Mouse (Mus musculus) lung, embryonic 15.5 days (tissue): ENCODE data around the gene Snx18. TPM values are rescaled to one million over a fixed set of nuclear protein-coding genes. Genes with fewer than 3 reads are reported as not detected.

Experiments
- ATAC-seq: fragments of 200-750 bp; cut with Nextera tagmentation; 2 replicates; pipeline ENCODE4 v1.8.0; 2017; ENCODE audit warnings: moderate number of reproducible peaks, borderline replicate concordance; ENCODE audit not compliant: low FRiP score, low TSS enrichment; ENCODE audit errors: extremely low read depth
- H3K27ac ChIP-seq: fragments of 300-500 bp; sonication (generic); 2 replicates; pipeline ENCODE4 v1.5.1; 2015; ENCODE audit warnings: moderate library complexity, mild to moderate bottlenecking, inconsistent platforms
- H3K27me3 ChIP-seq: fragments of 300-500 bp; sonication (generic); 2 replicates; pipeline ENCODE4 v1.6.1; 2015; ENCODE audit warnings: inconsistent platforms
- H3K36me3 ChIP-seq: fragments of 300-500 bp; sonication (generic); 2 replicates; pipeline ENCODE4 v1.6.1; 2015; ENCODE audit warnings: inconsistent platforms
- H3K4me1 ChIP-seq: fragments of 300-500 bp; sonication (generic); 2 replicates; pipeline ENCODE4 v1.6.1; 2015; ENCODE audit warnings: inconsistent platforms
- H3K4me2 ChIP-seq: fragments of 300-500 bp; sonication (generic); 2 replicates; pipeline ENCODE4 v1.6.1; 2015; ENCODE audit warnings: inconsistent platforms, mild to moderate bottlenecking, moderate library complexity
- H3K4me3 ChIP-seq: fragments of 300-500 bp; sonication (generic); 2 replicates; pipeline ENCODE4 v1.5.1; 2015; ENCODE audit warnings: mild to moderate bottlenecking, inconsistent platforms
- H3K9ac ChIP-seq: fragments of 300-500 bp; sonication (generic); 2 replicates; pipeline ENCODE4 v1.6.1; 2015; ENCODE audit warnings: inconsistent platforms
- H3K9me3 ChIP-seq: fragments of 300-500 bp; sonication (generic); 2 replicates; pipeline ENCODE4 v1.6.1; 2016; ENCODE audit warnings: inconsistent platforms
- WGBS: fragments of 180-500 bp; shearing (Covaris S2); methylation state at CpG from one replicate; pipeline ENCODE4 v1.1.7; 2015; 5-methylcytosine and 5-hydroxymethylcytosine counted together
- polyA plus RNA-seq: library from polyadenylated mRNA; unstranded; fragments of >200 nt; fragmentation: Nextera tagmentation; extraction: Ambion mirVana; gene quantifications from 2 replicates; pipeline ENCODE4 v1.2.1, GENCODE M21; 2015

Gene Snx18
- polyA plus RNA-seq, 1 experiment from 2014 or later, result 20.4 TPM

GRCm38 (mm10) chr13:113592703-113593200 is 25.6 kb downstream of the Snx18 start:
- H3K9me3 ChIP-seq, result no peaks in the 10 kb centered on the region
- H3K4me2 ChIP-seq, result no peak overlapping the region
- no peak overlapping the region for H3K9ac ChIP-seq
- no peak for ATAC-seq
- WGBS, result 60% methylated on average over 13 of the region's 13 CpGs
- no peaks in the 10 kb centered on the region for H3K27me3 ChIP-seq
- H3K4me1 ChIP-seq, result peaks cover 32% of the 10 kb centered on the region
- H3K27ac ChIP-seq, result no peak overlapping the region
- H3K4me3 ChIP-seq, result no peak overlapping the region
- H3K36me3 ChIP-seq, result peaks cover 20% of the 10 kb centered on the region; the same call in 1 of the 2 replicates

GRCm38 (mm10) chr13:113591336-113591735 is 27.0 kb downstream of the Snx18 start:
- no peak overlapping the region for H3K9ac ChIP-seq
- ATAC-seq, result no peak
- WGBS, result 65% methylated on average over 11 of the region's 11 CpGs
- no peak overlapping the region for H3K4me3 ChIP-seq
- H3K36me3 ChIP-seq, result peaks cover 20% of the 10 kb centered on the region; the same call in 1 of the 2 replicates
- H3K4me1 ChIP-seq, result peaks cover 26% of the 10 kb centered on the region
- no peaks in the 10 kb centered on the region; the same call in 1 of the 2 replicates for H3K27me3 ChIP-seq
- H3K4me2 ChIP-seq, result no peak overlapping the region
- H3K9me3 ChIP-seq, result no peaks in the 10 kb centered on the region
- H3K27ac ChIP-seq, result no peak overlapping the region

DNA sequence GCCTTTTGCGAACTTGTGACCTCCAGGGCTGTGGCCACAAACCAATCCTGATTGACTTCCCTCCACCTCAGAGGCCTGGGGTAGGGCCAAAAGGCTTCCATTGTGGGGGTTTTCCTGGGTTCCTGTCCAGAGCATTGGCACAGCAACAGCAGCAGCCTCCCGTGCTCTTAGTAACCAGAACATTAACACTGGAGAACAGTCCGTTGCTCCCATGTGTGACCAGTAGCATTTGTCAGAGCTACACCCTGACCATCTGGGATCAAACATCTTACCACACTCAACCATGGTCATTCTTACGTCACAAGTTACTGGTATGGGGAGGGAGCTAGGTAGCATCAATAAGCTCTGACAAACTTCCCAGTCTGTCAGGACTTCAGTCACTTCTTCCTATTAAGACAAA is 28.1 kb downstream of the Snx18 start:
- H3K4me2 ChIP-seq, result no peak overlapping the region
- no peaks in the 10 kb centered on the region for H3K9me3 ChIP-seq
- no peak overlapping the region for H3K27ac ChIP-seq
- 88% methylated on average over 4 of the region's 4 CpGs for WGBS
- H3K9ac ChIP-seq, result no peak overlapping the region
- H3K36me3 ChIP-seq, result peaks cover 20% of the 10 kb centered on the region; the same call in 1 of the 2 replicates
- H3K27me3 ChIP-seq, result no peaks in the 10 kb centered on the region; the same call in 1 of the 2 replicates
- peaks cover 15% of the 10 kb centered on the region for H3K4me1 ChIP-seq
- no peak for ATAC-seq
- H3K4me3 ChIP-seq, result no peak overlapping the region

DNA sequence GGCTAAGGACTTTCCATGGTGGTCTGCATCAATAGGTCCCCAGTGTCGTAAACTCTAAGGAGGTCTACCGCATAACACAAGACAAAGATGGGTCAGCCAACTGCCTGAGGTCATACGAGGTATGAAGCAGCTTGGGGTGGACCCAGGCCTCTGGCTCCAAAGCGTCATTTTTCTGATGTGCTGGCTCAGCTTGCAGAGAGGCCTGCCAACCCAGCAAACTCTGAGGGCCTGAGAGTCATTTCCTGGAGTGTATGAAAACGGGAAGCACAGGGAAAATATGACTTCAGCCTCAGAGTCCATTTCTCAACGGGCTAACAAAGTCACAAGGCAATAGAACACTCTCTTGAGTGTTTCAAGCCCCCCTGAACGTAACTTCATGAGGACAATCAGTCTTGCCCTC is 28.9 kb downstream of the Snx18 start:
- Histone ChIP-seq H3K9ac (no peak overlapping the region), H3K9me3 (no peaks in the 10 kb centered on the region), H3K4me3 (no peak overlapping the region), H3K4me1 (peaks cover 14% of the 10 kb centered on the region; the same call in 1 of the 2 replicates), H3K27ac (no peak overlapping the region), H3K27me3 (no peaks in the 10 kb centered on the region; the same call in 1 of the 2 replicates), H3K36me3 (peaks cover 20% of the 10 kb centered on the region; the same call in 1 of the 2 replicates), H3K4me2 (no peak overlapping the region)
- WGBS, result 45% methylated on average over 7 of the region's 7 CpGs
- peak; percentile 65; the same call in 1 of the 2 replicates for ATAC-seq

- WGBS, result 29% methylated on average over 15 of the region's 15 CpGs
- H3K9me3 ChIP-seq, result no peaks in the 10 kb centered on the region
- no peak overlapping the region for H3K9ac ChIP-seq
- no peak overlapping the region for H3K4me3 ChIP-seq
- peaks cover 14% of the 10 kb centered on the region; the same call in 1 of the 2 replicates for H3K4me1 ChIP-seq
- ATAC-seq, result peak; percentile 43; the same call in 1 of the 2 replicates
- 0 out of 2 replicates have a peak, but pooled peaks cover 7% of the 10 kb centered on the region for H3K36me3 ChIP-seq
- H3K27me3 ChIP-seq, result no peaks in the 10 kb centered on the region; the same call in 1 of the 2 replicates
- no peak overlapping the region for H3K27ac ChIP-seq
- no peak overlapping the region for H3K4me2 ChIP-seq
These were observed 31.0 kb downstream of the Snx18 start for GRCm38 (mm10) chr13:113587200-113587936.

DNA sequence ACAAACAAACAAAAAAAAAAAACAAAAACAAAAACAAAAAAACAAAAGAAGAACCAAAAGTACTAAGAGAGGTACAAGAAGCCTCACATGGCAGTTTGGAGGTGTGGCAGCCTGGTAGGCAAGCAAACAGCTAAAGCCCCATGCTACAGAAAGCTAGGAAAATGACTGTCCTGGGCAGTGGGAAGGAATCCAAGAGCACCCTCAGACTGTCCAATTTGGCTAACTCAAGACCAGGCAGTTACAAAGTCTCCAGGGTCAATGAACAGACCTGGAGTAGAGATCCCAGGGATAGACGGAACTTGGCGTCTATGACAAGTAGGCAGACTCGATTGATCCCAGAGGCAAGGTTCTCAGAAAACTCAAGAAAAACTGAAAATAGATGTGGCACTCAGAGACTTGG is 32.8 kb downstream of the Snx18 start:
- no peak for ATAC-seq
- 87% methylated on average over 3 of the region's 3 CpGs for WGBS

GRCm38 (mm10) chr13:113584431-113584830 is 33.9 kb downstream of the Snx18 start:
- WGBS, result 66% methylated on average over 6 of the region's 6 CpGs
- Histone ChIP-seq H3K4me2 (no peak overlapping the region), H3K27ac (no peak overlapping the region), H3K9me3 (no peaks in the 10 kb centered on the region), H3K4me1 (peaks cover 11% of the 10 kb centered on the region; the same call in 1 of the 2 replicates), H3K27me3 (no peaks in the 10 kb centered on the region; the same call in 1 of the 2 replicates), H3K9ac (no peak overlapping the region), H3K4me3 (no peak overlapping the region), H3K36me3 (no peaks in the 10 kb centered on the region)
- ATAC-seq, result no peak

More for the DNA sequence above, 32.8 kb downstream of the Snx18 start:
- H3K4me1 ChIP-seq, result peaks cover 12% of the 10 kb centered on the region; the same call in 1 of the 2 replicates
- no peak overlapping the region for H3K27ac ChIP-seq
- H3K4me3 ChIP-seq, result no peak overlapping the region
- H3K27me3 ChIP-seq, result no peaks in the 10 kb centered on the region; the same call in 1 of the 2 replicates
- no peak overlapping the region for H3K4me2 ChIP-seq
- no peak overlapping the region for H3K9ac ChIP-seq
- 0 out of 2 replicates have a peak, but pooled peaks cover under 1% of the 10 kb centered on the region for H3K36me3 ChIP-seq
- H3K9me3 ChIP-seq, result no peaks in the 10 kb centered on the region

- peaks cover 11% of the 10 kb centered on the region; the same call in 1 of the 2 replicates for H3K4me1 ChIP-seq
- no peaks in the 10 kb centered on the region for H3K36me3 ChIP-seq
- H3K4me2 ChIP-seq, result no peak overlapping the region
- H3K27me3 ChIP-seq, result no peaks in the 10 kb centered on the region; the same call in 1 of the 2 replicates
- no peak for ATAC-seq
- H3K9ac ChIP-seq, result no peak overlapping the region
- 66% methylated on average over 4 of the region's 4 CpGs for WGBS
- no peak overlapping the region for H3K27ac ChIP-seq
- no peak overlapping the region for H3K4me3 ChIP-seq
- no peaks in the 10 kb centered on the region for H3K9me3 ChIP-seq
These were observed 34.8 kb downstream of the Snx18 start for GRCm38 (mm10) chr13:113583563-113583962.

DNA sequence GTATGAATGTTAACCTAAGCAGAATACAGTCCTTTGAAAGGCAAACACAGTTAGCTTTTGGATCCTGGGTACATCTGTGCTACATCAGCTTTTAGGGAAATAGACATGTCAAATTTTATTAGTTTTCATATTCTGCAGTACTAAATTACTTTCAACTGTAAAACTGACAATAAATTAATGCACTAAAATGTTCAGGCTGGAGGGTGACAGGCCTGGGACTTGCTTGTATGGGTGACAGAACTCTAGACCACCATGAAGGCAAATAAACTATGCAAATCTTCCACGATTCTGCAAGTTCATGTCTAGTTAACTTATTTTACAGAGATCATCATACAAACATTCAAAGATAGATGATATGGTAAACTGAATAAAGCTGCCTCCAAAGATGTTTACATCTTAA is 36.3 kb downstream of the Snx18 start:
- Histone ChIP-seq H3K4me1 (peaks cover 4% of the 10 kb centered on the region; the same call in 1 of the 2 replicates), H3K9ac (no peak overlapping the region), H3K27me3 (no peaks in the 10 kb centered on the region; the same call in 1 of the 2 replicates), H3K4me2 (no peak overlapping the region), H3K27ac (no peak overlapping the region), H3K9me3 (no peaks in the 10 kb centered on the region), H3K36me3 (no peaks in the 10 kb centered on the region), H3K4me3 (no peak overlapping the region)
- no peak for ATAC-seq
- 38% methylated on average over 1 of the region's 1 CpGs for WGBS

- no peak overlapping the region for H3K27ac ChIP-seq
- no peaks in the 10 kb centered on the region; the same call in 1 of the 2 replicates for H3K27me3 ChIP-seq
- WGBS, result 79% methylated on average over 5 of the region's 5 CpGs
- no peak overlapping the region for H3K4me2 ChIP-seq
- peaks cover 3% of the 10 kb centered on the region; the same call in 1 of the 2 replicates for H3K4me1 ChIP-seq
- H3K9me3 ChIP-seq, result no peaks in the 10 kb centered on the region
- no peak for ATAC-seq
- no peak overlapping the region for H3K4me3 ChIP-seq
- H3K9ac ChIP-seq, result no peak overlapping the region
- H3K36me3 ChIP-seq, result no peaks in the 10 kb centered on the region
These were observed 36.9 kb downstream of the Snx18 start for GRCm38 (mm10) chr13:113581436-113581835.

DNA sequence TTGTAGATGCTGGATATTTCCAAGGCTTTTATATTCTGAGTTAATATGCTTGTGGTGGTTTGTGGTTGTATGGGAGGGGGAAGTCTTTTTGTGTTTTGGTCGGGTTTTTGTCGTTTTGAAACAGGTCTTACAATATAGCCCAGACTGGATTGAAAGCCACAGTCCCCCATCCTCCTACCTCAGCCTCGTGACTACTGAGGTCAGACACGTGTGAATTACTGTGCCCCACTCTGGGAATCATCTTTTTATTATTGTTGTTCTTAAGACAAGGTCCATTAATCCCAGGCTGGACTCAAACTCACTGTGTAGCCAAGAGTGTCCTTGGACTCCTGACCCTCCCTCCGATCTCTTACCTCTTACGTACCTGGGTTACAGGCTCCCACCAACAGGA is 38.0 kb downstream of the Snx18 start:
- Histone ChIP-seq H3K27me3 (peaks cover 3% of the 10 kb centered on the region; the same call in 1 of the 2 replicates), H3K9me3 (no peaks in the 10 kb centered on the region), H3K9ac (no peak overlapping the region), H3K27ac (no peak overlapping the region), H3K4me1 (peaks cover 3% of the 10 kb centered on the region; the same call in 1 of the 2 replicates), H3K36me3 (no peaks in the 10 kb centered on the region), H3K4me2 (no peak overlapping the region), H3K4me3 (no peak overlapping the region)
- no peak for ATAC-seq
- WGBS, result 77% methylated on average over 6 of the region's 6 CpGs
